Mouse (Mus musculus) heart, adult 11 months (tissue): ENCODE results near the gene Nme2.

Experiments
- DNase-seq: peaks from one replicate; pipeline ENCODE4 v3.0.0; 2022

Nme2 gene

GRCm38 (mm10) chr11:93956159-93956558 is at the start of gene Nme2:
TSS of gene Nme2 (minus strand) at chr11:93956259.
- no peak for DNase-seq

- DNase-seq = no peak
Observed at GRCm38 (mm10) chr11:94003346-94003745, 47.3 kb upstream of the Nme2 start.

- peak; percentile 84 for DNase-seq
Observed at GRCm38 (mm10) chr11:93999276-93999675, 43.2 kb upstream of the Nme2 start.

DNA sequence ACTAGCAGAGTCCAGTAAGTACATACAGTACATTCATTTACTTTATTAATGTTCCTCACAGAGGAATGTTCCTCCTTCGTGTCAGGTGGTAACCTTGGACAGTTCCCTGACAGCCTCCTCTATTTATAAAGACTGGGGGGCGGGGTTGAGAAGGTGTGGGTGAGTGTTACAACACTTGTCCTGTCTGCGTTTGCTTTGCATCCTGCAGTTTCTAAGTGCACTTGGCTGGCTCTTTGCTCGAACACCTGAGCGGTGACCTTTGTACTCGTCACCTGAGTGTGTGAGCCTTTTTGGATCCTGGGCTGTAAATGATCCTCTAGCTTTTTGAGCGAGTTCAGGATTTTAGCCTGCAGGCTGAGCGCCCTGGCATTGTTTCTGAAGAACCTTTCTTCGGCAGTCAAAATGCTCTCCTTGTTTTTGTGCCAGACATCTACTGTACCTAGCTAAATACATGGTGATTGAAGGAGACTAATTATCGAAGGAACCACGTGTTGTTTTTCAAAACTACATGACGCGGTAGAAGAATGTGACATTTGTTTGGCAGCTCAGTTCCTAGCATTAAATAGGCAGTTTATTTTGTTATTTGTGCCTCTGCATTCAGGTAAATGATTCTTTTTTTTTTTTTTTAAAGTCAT is 41.2 kb upstream of the Nme2 start:
- peak; percentile 96 for DNase-seq

- peak; percentile 97 for DNase-seq
Observed at GRCm38 (mm10) chr11:93996306-93997140, 40.5 kb upstream of the Nme2 start.

DNA sequence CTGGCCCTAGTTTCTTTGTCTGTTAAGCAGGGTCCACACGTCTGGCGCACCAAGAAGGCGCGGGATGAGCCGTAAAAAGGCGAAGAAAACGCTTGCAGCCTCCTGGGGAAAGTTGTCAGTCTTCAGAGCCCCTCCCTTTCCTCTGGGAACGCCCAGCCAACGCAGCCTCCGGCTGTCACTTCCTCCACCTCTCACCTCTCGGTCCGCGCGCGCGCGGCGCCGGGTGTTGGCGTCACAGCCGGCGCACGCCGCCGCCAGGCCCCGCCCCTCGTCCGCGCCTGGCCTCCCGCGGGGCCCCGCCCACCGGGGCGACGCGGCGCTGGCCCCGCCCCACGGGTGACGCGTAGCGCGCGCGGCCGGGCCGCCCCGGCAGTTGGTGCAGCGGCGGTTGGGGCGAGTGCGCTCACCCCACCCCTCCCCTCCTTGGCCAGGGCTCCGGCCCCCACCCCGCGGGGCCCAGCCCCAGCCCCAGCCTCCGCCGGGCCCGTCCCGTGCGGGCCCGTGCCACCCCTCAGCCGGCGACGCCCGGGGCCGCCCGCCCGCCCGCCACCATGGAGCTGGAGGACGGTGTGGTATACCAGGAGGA is 39.8 kb upstream of the Nme2 start, which contains the start of gene Spag9:
Gene Spag9 (plus strand): TSS at position 372 of the 586 bp plus-strand sequence.
- DNase-seq = peak; percentile 100

GRCm38 (mm10) chr11:93995111-93995719 is 39.2 kb upstream of the Nme2 start:
- peak; percentile 100 for DNase-seq

DNA sequence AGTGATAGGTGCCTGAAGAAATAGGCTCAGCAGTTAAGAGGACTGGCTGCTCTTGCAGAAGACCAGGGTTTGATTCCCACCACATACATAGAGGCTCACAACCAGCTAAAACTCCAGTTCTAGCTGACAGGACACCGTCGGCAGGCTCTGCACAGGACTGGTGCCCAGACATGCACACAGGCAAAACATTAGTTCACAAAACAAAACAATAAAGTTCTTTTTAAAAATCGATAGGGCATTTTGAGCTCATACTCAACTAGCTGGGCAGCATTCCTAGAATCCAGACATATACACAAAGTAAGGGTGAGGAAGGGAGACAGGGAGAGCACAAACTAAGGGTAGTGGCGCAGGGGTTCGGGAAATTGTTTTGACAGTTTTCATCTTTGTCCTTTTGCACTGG is 38.5 kb upstream of the Nme2 start:
- DNase-seq = peak; percentile 89

GRCm38 (mm10) chr11:93988328-93989062 is 32.4 kb upstream of the Nme2 start:
- DNase-seq = peak; percentile 96

GRCm38 (mm10) chr11:93987625-93988327 is 31.7 kb upstream of the Nme2 start:
- DNase-seq = peak; percentile 97

GRCm38 (mm10) chr11:93987026-93987425 is 31.0 kb upstream of the Nme2 start:
- DNase-seq = peak; percentile 87

DNA sequence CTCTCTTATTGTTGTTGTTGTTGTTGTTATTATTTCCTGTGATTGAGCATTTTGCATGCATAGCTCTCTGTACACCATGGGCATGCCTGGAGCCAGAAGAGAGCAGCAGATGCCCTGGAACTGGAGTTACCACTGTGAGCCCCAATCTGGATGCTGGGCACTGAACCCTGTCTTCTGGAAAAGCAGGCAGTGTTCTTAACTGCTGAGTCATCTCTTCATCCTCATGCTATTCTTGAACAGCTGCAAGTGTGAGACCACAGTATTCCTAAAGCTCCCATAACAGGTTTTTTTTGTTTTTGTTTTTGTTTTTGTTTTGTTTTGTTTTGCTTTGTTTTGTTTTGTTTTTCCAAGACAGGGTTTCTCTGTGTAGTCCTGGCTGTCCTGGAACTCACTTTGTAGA is 30.2 kb upstream of the Nme2 start:
- peak; percentile 66 for DNase-seq

DNA sequence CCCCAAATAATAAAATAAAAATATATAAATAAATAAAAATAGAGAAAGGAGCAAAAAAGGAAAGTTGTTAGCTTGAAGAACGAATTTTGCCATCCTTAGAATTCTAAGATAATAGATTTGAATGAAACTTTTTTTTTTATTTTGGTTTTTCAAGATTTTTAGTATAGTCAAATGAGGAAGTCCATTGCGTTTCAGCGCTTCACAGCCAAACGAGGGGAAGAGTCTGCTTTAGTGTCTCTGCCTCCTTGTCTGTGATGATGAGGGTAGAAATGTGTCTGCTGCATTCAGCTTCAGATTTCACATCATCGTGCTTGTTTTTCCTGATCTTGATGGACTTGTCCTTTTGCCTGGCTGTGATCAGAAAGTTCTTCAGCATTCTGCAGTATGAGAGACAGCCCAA is 29.2 kb upstream of the Nme2 start:
- peak; percentile 22 for DNase-seq

DNA sequence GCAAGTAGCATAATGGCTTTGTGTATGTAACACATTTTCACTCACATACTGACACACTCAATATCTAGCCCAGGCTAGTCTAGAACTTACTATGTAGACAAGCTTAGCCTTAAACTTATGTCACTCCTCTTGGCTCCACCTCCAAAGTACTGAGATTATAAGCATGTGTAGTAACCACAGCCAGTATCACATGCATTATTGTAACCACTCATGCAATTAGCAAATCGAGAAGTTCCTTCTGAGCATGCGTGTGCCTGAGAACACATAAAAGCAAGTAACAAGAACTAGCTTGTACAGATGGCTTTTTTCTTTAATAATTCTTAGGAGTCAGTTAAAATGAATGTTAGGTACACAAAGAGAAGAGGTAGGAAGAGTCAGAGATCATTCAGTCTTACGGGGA is 28.6 kb upstream of the Nme2 start:
- no peak for DNase-seq

GRCm38 (mm10) chr11:93979502-93980049 is 23.5 kb upstream of the Nme2 start:
- DNase-seq = no peak

DNA sequence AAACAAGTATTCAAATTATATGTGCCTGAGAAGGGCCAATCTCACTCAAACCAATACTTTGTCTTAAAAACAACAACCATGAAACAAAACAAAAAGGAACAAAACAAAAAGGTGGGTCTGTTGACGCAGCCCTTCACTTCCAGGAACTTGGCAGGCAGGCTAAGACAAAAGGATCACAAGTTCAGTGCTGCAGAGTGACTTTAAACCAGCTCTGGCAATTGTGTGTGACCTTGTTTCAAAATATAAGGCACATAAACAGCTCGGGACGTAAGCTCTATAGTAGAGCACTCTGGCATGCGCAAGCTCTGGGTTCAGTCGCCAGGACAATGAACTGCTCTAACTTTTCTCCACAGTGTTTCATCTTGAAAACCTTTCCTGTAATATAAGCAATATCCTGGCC is 16.9 kb upstream of the Nme2 start:
- DNase-seq = no peak

DNA sequence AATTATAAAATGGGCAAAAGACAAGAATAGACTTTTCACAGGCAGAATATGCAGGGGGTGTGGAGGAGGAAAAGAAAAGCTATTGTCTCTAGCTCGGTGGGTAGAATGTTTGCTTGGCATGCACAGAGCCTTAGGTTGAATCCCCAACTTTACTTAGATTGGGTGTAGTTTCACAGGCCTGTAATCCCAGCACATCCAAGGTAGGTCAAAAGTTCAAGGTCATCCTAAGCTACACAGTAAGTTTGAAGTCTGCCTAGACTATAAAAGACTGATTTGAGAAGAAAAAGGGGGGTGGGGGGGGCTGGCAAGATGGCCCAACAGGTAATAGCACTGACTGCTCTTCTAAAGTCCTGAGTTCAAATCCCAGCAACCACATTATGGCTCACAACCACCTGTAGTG is 13.7 kb upstream of the Nme2 start:
- no peak for DNase-seq

GRCm38 (mm10) chr11:93969171-93969570 is 13.1 kb upstream of the Nme2 start:
- DNase-seq = peak; percentile 91

GRCm38 (mm10) chr11:93968848-93969128 is 12.7 kb upstream of the Nme2 start:
- DNase-seq = no peak

- DNase-seq = peak; percentile 100
Observed at GRCm38 (mm10) chr11:93968005-93968847, 12.2 kb upstream of the Nme2 start, which contains the start of the genes Gm20390 and Nme1. TSS of gene Gm20390 (minus strand) at chr11:93968293. TSS of gene Nme1 (minus strand) at chr11:93968521.

GRCm38 (mm10) chr11:93967381-93967780 is 11.3 kb upstream of the Nme2 start:
- DNase-seq = no peak
